Mouse (Mus musculus): ENCODE data around the gene Ccdc117.

Gene Ccdc117
- long read RNA-seq, experiment 1, transcript Ccdc117-201 (5 exons, 3,372 nt), result major isoform, 13 of 20 reads
- long read RNA-seq, experiment 1, partial matches to known transcripts, result 1 of 20 reads
- long read RNA-seq, experiment 1, other reads (novel, unspliced or antisense), result 6 of 20 reads
- long read RNA-seq, experiment 2, transcript Ccdc117-201 (5 exons, 3,372 nt), result major isoform, 8 of 17 reads
- long read RNA-seq, experiment 2, partial matches to known transcripts, result 3 of 17 reads
- long read RNA-seq, experiment 2, other reads (novel, unspliced or antisense), result 6 of 17 reads

DNA sequence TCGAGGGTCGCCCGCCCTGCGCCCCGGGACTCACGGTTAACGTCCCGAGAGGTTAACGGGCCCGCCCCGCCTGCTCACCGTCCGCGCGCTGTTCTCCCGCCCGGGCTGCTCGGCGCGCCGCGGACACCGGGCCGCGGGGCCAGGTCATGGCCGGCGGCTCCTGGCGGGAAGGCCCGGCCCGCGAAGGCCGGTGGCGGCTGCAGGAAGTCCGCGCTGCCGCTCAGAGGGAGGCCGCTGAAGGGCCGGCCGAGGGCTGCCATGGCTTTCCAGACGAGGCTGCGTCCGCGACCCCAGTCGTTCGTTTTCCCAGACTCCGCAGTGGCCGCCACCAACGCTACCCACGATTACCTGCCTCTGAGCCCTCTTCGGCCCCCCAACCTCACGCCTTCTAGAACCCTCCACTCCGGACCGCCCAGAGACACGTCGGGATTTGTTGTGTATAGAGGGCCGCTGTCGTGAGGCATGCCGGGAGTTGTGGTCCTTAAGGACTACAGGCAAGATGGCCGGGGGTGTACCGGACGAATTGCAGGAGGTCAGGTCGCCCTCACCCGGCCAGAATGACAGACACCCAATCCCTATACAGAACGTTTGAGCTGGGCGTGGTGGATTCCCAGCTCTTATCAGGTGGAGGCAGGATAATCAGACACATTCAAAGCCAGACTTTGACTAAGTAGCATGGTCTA lies at the start of gene Ccdc117:
TSS of gene Ccdc117 (minus strand) at position 389 of the 683 bp plus-strand sequence.
- intact Hi-C loops (cut with DNase I), result loop anchor here (10.0 kb wide), 1 partner anchor 163 kb away; no protein-coding TSS in a partner anchor

DNA sequence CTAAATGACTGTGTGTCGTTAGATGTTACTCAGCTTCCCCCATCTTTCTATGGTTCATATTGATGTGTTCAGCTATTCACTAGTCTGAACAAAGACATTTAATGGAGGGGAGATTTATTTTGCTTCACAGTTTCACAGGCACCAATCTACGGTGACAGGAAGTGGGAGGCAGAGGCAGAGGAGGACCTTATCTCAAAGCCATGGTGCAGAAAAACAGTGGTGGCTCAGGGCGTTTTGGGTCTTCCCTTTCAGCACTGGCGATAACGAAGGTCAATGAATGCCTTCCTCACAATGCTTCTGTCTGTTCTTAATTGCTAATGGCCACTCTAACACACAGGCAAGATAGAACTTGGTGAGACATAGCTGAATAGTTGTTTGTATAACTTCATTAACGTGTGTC lies 33.1 kb upstream of the Ccdc117 start:
- intact Hi-C loops (cut with DNase I), result no loop called here

DNA sequence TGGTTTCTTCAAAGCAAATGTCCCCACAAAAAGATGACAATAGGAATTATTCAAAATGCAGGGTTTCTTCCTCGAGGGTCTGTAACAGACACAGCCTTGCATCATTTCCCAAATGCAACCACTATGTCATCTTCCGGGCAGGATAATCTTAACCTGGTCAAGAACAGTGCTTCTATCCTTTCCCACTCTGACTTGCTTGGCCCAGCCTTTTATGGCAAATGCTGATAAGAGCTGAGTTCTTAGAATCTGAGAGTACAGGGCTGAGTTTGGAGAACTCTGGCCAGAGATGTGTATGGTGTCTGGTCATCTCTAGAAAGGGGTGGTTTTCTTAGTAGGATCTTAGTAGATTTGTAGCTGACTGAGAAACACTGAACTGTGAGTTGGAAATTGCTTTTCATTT lies 31.8 kb upstream of the Ccdc117 start:
- intact Hi-C loops (cut with DNase I), result no loop called here

DNA sequence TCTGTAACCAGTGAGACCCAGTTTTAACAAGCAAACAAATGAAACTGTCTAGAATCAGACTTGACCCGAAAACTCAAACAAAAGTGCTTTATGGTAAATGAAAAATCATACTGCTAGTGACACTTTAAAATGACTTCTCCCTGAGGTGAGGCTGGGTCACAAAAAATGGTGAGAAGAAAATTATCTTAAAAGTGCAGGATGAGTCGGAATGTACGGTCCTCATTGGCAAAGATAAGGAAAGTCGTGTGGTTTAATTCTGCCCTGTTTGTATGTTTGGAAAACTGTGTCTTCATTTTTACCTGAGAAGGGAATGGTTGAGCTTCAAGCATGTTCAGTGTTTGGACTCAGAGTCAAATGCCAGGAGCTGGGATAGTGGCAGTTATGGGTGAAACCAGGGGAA lies 29.9 kb upstream of the Ccdc117 start:
- intact Hi-C loops (cut with DNase I), result no loop called here

DNA sequence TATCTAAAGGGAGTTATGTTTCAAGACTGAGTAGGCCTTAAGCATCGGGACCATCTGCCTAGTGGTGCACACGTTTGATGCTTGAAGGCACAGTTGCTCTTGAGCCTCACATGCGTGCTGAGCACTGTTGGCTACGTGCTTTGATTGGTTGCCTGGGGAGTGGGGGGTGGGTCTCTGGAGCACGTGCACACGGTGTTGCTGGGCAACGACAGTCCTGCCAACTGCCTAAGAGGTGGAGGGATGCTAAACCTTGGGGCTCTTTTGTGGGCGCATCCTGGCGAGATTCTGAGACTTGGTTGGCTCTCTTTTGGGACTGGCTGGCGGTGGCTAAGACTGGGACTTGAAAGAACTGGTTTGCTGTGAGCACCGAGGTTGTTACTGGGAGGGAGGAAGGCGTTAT lies 27.5 kb upstream of the Ccdc117 start, which contains the start of gene Ankrd36:
TSS of gene Ankrd36 (plus strand) at position 211 of the 400 bp plus-strand sequence.
- intact Hi-C loops (cut with DNase I), result no loop called here

DNA sequence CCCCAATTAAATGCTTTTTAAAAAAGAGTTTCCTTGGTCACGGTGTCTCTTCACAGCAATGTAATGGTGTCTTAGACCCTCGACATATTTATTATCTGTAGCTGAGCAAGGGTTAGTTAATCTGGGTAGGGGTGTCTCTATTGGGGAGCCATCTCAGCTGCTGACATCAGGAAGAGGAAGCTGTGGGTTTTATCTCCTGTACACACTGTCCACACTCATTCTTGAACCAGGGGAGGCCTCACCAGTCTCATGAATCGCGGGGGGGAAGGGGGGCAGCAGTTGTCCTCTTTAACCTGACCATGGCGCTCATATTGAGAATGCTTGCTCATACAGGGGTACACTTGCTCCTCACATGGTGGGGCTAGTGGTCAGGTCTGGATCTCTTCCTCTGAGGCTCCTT lies 26.1 kb upstream of the Ccdc117 start:
- intact Hi-C loops (cut with DNase I), result no loop called here

DNA sequence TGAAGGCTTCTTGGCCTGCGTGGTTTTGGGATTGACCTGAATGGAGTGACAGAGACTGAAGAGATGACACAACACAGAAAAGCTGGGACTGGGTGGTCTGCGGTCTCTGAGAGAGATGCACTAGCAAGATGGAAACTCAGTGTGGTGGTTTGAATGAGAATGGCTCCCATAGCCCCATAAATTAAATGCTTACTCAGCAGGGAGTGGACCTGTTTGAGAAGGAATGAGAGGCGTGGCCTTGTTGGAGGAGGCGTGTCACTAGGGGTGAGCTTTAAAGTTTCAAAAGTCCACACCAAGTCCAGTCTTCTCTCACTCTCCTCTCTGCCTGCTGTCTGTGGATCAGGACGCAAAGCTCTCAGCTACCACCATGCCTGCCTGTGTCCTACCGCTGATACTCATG lies 25.7 kb upstream of the Ccdc117 start:
- intact Hi-C loops (cut with DNase I), result no loop called here

DNA sequence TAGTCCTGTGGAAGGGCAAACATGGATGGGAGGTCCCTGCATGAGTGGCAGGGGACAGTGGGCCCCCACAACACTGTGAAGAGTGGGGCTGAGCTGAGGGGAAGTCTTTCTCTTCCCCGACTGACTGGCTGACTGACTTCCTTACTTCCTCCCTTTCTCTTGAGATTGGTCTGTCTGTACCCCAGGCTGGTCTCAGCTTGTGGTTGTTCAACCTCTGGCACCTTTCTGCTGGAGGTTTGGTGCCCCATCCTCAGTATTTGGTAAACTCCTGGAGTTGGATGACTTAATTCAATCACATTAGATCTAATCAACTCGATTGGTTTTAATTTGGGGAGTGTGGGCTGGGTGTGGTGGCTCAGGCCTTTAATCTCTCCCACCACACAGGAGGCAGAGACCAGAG lies 24.5 kb upstream of the Ccdc117 start:
- intact Hi-C loops (cut with DNase I), result no loop called here

DNA sequence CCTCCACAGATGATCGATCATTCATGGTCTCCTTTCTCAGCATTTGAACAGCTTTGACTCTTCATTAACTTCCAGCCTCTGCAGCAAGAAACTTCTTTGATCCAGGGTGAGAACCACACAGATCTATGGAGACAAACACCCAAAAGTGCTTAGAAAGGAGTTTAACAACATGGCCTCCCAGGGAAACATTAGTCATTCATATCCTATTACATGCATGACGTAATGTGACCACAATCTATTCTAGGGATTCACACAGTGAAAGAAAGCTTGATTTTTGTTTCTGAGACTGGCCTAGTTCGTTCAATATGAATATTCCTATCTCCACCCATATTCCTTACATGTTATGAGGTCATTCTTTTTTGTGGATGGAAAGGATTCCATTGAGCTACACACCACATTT lies 23.6 kb upstream of the Ccdc117 start:
- intact Hi-C loops (cut with DNase I), result no loop called here

DNA sequence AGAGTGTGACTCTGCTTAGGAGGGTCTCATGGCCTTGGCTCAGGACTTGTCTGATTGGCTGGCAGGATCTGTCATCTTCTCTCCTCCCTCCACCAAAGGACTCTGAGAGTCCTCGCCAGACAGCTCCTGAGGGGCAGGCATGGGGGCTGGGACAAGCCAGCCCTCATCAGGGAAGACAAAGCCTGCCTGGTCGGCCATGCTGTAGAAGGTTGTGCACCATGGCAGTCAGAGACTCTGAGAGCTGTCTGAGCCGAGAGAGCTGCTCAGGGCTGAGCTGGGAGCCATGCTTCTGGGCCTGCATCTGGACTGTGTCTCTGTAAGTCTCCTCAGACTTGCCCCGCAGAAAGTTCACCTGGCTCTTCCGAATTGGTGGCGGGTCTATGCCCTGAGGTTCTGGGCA lies 21.9 kb upstream of the Ccdc117 start:
- intact Hi-C loops (cut with DNase I), result no loop called here

DNA sequence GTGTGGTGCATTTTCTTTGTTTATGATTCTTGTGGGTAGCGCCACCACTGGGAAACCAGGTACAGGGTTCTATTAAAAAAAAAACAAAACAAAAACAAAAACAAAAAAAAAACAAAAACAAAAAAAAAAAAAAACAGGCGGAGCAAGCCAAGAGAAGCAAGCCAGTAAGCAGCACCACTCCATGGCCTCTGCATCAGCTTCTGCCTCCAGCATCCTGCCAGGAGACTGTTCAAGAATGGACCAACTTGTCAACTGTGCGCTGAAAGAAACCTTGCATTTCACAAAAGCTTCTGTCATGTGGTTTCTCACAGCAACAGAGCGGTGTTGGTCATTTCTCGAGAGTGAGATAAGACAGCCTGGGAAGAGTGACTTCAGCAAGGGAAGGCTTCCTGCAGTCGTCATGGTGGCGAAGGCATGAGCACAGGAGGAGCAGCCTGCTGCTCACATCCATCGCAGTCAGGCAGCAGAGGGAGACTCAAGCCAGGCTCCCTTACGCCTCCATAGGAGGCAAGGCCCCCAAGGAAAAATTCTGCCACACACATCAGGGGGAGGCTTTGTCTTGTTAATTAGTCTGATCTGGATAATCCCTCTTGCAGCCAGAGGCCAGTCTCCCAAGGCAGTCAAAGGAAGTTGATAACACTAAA lies 20.8 kb upstream of the Ccdc117 start:
- intact Hi-C loops (cut with DNase I), result no loop called here

DNA sequence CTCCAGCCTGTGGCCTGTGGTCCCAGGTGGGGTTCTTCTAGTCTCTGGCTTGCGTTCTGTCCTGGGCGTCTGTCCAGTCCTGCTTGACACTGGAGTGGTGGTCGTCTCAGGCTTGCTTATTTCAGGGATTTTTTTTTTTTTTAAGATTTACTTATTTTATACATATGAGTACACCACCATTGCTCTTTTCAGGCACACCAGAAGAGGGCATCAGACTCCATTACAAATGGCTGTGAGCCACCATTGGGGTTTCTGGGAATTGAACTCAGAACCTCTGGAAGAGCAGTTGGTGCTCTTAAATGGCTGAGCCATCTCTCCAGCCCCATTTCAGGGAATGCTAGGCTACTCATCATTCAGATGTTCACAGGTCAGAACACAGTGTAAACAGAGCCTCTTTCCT lies 18.3 kb upstream of the Ccdc117 start:
- intact Hi-C loops (cut with DNase I), result no loop called here

DNA sequence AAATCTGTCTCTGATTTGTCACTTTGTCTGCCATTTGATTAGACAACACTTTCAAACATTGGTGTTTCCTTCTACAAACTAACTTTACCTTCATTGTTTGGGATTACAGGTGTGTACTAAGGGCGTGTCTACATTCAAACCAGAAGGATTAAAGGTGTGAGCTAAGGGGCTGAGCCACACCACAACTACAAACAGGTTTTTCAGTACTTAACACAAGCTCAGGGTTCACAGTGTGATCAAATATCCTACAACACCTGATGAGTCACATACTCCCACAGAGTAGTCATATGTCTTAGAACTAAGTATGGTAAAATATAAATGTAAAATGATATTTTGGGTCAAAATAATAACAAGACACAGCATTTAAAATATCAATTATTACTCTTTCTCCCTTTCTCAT lies 9.9 kb upstream of the Ccdc117 start:
- intact Hi-C loops (cut with DNase I), result no loop called here

DNA sequence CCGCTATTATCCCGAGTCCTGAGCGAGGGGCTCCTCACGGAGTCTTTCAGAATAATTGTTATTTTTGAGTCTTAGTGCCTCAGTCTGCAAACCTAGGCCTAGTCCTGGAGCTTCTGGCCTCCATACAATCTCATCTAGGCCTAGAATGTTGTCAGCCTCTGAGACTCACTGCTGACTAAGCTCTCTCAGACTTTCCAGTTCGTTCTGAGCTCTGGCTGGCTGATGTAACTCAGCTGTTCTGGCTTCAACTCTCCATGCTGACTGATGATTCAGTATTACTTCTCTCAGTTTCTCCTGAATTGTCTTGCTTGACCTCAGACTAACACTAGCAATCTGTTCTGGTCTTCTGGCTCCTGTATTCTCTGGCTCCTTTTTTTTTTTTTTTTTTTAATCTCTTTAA lies 9.4 kb upstream of the Ccdc117 start:
- intact Hi-C loops (cut with DNase I), result no loop called here

DNA sequence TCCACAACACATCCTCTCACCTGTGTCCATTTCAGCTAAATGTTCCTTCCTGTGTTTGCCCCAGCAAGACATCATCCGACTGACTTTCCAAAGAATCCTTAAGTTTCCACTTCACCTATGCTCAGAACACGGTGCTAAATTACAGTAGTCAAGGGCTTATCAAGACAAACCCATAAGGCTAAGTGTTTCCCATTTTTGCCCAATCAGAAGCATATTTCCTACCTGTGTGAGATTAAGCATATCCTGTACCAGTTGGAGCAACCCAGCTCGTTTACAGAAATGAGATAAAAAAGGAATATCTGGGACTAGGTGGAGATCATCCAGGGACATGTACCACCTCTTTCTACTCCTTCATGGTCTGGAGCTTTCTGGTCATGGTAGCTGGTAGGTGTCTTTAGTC lies 4.7 kb upstream of the Ccdc117 start:
- intact Hi-C loops (cut with DNase I), result loop anchor here (10.0 kb wide), 1 partner anchor 158 kb away; no protein-coding TSS in a partner anchor

DNA sequence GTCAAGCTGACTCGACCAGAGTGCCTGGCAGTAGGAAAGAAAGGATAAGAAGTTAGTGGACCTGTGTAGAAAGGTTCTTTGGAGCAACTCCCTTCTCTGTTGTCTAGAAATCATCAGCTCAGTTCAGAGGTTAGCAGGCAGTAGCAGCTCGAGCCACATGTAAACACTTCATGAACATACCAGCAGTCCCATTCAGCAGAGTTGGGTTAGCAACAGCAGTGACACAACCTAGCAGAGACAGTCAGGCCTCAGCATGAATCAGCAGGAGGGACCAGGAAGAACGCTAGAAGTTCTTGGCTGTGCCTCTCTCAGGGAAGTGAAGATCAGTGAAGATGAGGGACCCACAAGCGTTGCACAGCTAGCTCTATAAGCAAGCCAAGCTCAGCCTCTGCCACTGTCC lies 3.5 kb upstream of the Ccdc117 start:
- intact Hi-C loops (cut with DNase I), result loop anchor here (10.0 kb wide), 1 partner anchor 159 kb away; no protein-coding TSS in a partner anchor

DNA sequence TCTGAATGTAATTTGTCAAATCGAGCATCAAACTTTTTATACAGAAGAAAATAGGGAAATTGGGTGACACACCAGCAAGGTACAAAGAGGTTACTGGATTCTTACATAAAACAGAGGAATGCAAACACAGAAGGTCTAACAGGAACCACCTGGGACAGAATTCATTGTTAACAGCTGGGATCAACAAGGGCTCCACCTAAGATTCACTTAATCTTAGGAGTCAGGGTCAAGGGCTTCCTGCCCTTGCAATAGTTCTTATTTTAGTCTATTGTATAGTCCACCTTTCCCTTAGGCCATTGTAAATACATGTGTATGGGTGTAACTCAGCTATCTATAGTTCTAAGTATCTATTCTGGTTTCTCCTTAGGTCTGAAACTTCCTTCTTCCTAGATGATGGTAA lies 2.7 kb upstream of the Ccdc117 start:
- intact Hi-C loops (cut with DNase I), result loop anchor here (10.0 kb wide), 1 partner anchor 160 kb away; no protein-coding TSS in a partner anchor

DNA sequence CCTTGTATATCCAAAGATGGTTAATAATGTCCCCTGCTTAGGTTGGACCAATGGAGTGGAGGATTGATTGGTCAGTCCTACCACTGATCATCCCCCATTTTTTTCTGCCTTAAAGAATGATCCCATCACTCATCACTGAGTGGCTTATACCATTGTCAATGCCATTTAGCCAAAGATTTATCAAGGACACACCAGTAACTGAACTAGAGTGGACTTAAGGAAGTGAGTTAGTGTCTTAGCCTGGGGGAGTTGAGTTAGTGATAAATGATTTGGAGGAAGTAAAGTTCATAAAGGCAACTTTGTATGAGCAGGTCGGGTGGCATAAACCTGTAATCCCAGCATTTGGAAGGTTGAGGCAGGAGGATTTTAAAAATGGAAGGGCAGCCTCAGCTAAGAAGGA lies 1.3 kb upstream of the Ccdc117 start:
- intact Hi-C loops (cut with DNase I), result loop anchor here (10.0 kb wide), 1 partner anchor 162 kb away; no protein-coding TSS in a partner anchor

DNA sequence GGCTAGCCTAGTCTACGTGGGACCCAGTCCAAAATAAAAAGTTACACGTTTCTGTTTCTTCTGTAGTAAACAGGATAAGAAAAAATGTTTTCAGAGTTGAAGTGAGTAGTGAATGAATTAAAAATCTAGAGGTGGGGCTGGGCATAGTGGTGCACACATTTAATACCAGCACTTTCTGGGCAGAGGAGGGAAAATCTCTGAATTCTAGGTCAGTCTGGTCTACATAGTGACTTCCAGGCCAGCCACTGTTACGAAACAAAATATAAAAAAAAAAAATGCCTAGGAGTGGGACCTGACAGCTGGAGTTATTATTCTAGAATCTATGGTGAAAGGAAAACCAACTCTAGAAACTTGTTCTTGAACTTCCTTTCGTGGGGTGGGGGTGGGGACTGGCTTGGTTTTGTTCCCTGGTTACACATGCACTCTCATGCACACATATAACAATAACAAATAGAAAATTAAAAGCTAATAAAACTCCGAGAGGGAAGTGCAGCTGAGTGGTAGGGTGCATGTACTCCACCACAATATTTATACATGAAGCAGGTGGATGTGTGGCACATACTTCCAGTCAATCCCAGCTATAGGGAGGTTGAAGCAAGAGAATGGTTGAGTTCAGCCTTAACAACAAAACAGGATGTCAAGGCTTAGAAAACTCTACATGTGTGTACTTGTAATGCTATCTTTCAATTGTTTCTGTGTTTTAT lies 647 bp upstream of the Ccdc117 start:
- intact Hi-C loops (cut with DNase I), result loop anchor here (10.0 kb wide), 1 partner anchor 162 kb away; no protein-coding TSS in a partner anchor

DNA sequence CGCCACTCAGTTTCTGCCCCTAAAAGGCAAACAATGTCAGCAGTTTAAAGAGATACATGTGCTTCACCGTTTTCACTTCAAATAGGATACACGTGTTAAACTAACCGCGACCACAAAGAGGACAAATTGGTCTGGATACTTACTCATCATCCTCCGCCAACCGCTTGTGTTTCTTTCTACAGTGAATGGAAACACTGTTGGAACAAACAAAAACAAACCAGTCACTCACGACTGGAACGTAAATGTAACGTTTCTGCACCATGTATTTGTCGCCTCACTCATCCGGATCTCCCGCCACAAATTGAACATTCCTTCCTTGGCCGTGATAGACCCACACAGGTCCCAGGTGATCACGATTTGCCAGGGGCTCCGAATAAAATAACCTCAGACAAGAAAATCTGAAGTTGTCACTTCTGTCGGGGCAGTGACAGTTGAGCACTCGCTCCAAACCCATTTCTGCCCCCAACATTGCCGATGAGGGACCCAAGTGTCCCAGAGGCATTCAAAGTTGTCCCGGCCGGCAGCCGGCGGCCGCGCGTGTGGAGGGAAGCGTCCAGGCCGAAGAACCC lies 673 bp downstream of the Ccdc117 start:
- intact Hi-C loops (cut with DNase I), result loop anchor here (10.0 kb wide), 1 partner anchor 163 kb away; no protein-coding TSS in a partner anchor

DNA sequence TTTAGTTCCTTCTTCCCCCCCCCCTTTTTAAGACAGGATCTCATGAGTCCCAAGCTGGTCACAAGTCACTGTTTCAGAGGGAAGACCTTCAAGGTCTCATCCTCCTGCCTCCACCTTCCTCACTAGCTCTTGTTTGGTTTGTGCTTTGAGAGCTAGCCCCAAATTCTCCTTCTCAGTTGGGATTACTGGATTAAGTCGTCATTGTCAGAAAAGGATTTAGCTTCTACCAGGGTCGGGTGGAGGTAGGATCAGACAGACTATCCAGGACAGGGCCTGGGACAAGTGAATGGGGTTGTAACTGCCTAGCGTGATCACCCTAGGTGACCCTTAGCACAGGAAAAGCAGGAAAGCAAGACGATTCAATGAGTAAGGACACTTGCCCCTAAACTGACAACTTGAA lies 1.7 kb downstream of the Ccdc117 start:
- intact Hi-C loops (cut with DNase I), result loop anchor here (10.0 kb wide), 1 partner anchor 164 kb away; no protein-coding TSS in a partner anchor

Measured in adrenal gland (tissue).